Mouse (Mus musculus) liver, adult (tissue): ENCODE results near the gene Fen1.

ENCODE experiments used
- GATA4 ChIP-seq: IDR thresholded peaks from 2 replicates; pipeline ENCODE4 v1.6.1; 2014; ENCODE audit warnings: mild to moderate bottlenecking, low read length; ENCODE audit not compliant: insufficient replicate concordance

Fen1 gene

GRCm38 (mm10) chr19:10203848-10204615, at the start of gene Fen1, which contains the start of gene Tmem258:
Fen1 (minus strand) TSS chr19:10204169.
Tmem258 (plus strand) TSS chr19:10204014.
- TF ChIP-seq GATA4, result no peak

DNA sequence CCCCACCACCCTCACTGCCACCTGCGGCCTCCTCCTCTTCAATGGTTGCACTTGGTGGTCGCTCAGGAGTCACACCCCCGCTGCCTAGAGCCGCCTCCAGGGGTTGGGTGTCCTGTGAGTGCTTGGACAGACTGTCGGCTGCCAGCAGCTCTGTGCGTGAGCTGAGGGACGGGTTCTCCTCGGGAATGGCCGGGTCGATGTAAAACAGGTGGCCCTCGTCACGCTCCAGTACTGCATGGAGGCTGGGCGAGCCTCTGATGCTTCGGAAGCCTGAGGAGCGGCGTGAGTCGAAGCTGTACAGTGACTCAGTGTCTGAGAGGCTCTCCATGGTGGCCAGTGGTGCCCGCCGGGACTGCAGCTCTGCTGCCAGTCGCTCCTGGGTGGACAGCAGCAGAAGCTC, 44.2 kb upstream of the Fen1 start:
- no peak for TF ChIP-seq GATA4

DNA sequence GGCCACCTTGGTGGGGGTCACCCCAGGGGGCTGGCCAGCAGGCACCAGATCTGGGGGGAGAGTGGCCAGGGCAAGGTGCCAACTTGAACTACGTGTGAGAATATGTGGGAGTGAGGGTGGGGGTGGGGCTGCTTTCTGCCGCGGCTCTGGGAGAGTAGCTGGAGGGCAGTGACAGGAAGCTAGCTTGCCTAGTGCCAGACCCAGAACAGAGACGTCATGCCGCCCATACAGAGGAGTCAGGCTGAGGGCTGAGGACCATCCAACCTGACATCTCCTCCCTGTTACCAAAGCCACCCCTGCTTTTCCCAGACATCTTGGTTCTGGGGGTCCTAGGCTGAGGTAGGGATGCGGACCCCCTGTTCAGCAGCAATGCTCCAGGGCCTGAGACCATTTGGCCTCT, 43.2 kb upstream of the Fen1 start:
- TF ChIP-seq GATA4, result no peak

- no peak for TF ChIP-seq GATA4
Observed at GRCm38 (mm10) chr19:10244183-10244582, 40.2 kb upstream of the Fen1 start.

- no peak for TF ChIP-seq GATA4
Observed at GRCm38 (mm10) chr19:10242916-10243315, 38.9 kb upstream of the Fen1 start.

- TF ChIP-seq GATA4, result no peak
Observed at GRCm38 (mm10) chr19:10240654-10241305, 36.8 kb upstream of the Fen1 start, which contains the start of gene Myrf. Myrf (minus strand) TSS chr19:10240748.

- TF ChIP-seq GATA4, result no peak
Observed at GRCm38 (mm10) chr19:10239975-10240653, 36.1 kb upstream of the Fen1 start.

DNA sequence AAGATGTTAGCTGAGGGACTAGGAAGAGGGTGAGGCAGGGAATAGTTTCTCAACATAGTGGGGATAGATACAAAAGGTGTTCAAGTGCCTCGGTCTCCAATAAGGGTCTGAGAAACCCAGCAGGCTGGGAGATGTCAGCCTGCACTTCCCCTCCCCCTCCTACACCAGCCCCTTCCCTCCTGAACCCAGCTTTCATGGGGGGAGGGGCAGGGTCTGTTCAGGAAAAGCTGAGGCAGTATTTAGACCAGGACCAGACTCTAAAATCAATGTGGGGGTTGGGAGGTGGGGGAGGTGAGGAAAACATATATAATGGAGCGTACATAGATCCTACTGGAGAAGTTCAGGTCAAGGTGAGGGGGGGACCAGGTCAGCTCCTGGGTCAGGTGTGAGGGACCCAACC, 35.5 kb upstream of the Fen1 start:
- no peak for TF ChIP-seq GATA4

- TF ChIP-seq GATA4, result no peak
Observed at GRCm38 (mm10) chr19:10238477-10238876, 34.5 kb upstream of the Fen1 start.

GRCm38 (mm10) chr19:10235784-10236565, 32.0 kb upstream of the Fen1 start:
- peak; percentile 98 for TF ChIP-seq GATA4

- TF ChIP-seq GATA4, result no peak
Observed at GRCm38 (mm10) chr19:10232327-10233017, 28.5 kb upstream of the Fen1 start.

DNA sequence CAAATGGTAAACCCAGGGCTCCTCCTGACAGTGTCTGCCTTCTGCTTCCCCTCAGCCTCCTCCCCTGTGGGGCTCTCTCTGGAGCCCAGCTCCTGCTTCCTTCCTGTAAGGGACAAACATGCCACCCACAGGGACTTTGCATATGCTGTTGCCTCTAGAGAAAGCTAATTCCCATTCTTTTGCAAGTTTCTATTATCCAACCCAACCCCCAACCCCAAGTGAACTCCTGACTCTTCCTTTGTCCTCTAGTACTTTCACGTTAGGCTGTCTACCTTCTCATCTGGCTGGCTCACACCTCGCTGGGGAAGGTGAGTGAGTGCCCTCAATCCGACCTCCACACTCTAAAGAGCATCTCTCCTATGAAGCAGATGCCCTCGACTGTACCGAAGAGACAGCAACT, 27.9 kb upstream of the Fen1 start:
- no peak for TF ChIP-seq GATA4

GRCm38 (mm10) chr19:10231016-10231415, 27.0 kb upstream of the Fen1 start:
- TF ChIP-seq GATA4, result no peak

- TF ChIP-seq GATA4, result no peak
Observed at GRCm38 (mm10) chr19:10225767-10226166, 21.8 kb upstream of the Fen1 start.
